Mouse (Mus musculus) liver, adult 2 months (tissue): Measurements from ENCODE around the gene Htr6. TPM values are rescaled to one million over a fixed set of nuclear protein-coding genes. Genes with fewer than 3 reads are reported as not detected.

Experiments
- DNase-seq: peaks from one replicate; pipeline ENCODE4 v3.0.0-alpha.2; 2011; ENCODE audit warnings: low read depth, low spot score; ENCODE audit errors: extremely low read depth
- H3K27ac ChIP-seq: fragments of 200-500 bp; replicated peaks from 2 replicates; pipeline ENCODE4 v1.5.1; 2012; ENCODE audit warnings: low read depth, mild to moderate bottlenecking, control low read depth, inconsistent platforms, low read length; ENCODE audit not compliant: insufficient read depth
- H3K27me3 ChIP-seq: fragments of 200-500 bp; 2 replicates; pipeline ENCODE4 v1.6.1; 2012; ENCODE audit warnings: mild to moderate bottlenecking, moderate library complexity, low read length, inconsistent platforms; ENCODE audit not compliant: control insufficient read depth, insufficient read depth
- H3K36me3 ChIP-seq: fragments of 200-500 bp; 2 replicates; pipeline ENCODE4 v1.6.1; 2012; ENCODE audit warnings: low read length, inconsistent platforms; ENCODE audit not compliant: control insufficient read depth, insufficient read depth
- H3K4me1 ChIP-seq: fragments of 200-500 bp; 2 replicates; pipeline ENCODE4 v1.6.1; 2011; ENCODE audit warnings: low read length; ENCODE audit not compliant: control insufficient read depth, insufficient read depth
- H3K4me3 ChIP-seq: fragments of 200-500 bp; 2 replicates; pipeline ENCODE4 v1.5.1; 2011; ENCODE audit warnings: low read depth, mild to moderate bottlenecking, control low read depth, low read length, moderate library complexity; ENCODE audit not compliant: insufficient read depth
- H3K79me2 ChIP-seq: fragments of 200-500 bp; 2 replicates; pipeline ENCODE4 v1.6.1; 2012; ENCODE audit warnings: inconsistent platforms, mild to moderate bottlenecking, low read length, moderate library complexity; ENCODE audit not compliant: control insufficient read depth, insufficient read depth
- H3K9ac ChIP-seq: fragments of 200-500 bp; 2 replicates; pipeline ENCODE4 v1.6.1; 2012; ENCODE audit warnings: low read depth, mild to moderate bottlenecking, control low read depth, inconsistent platforms, low read length
- CTCF ChIP-seq: fragments of 200-500 bp; IDR thresholded peaks from 2 replicates; pipeline ENCODE4 v1.5.1; 2011; ENCODE audit warnings: low read depth, low read length, control low read depth
- POLR2A ChIP-seq: fragments of 200-500 bp; IDR thresholded peaks from 2 replicates; pipeline ENCODE4 v1.6.1; 2011; ENCODE audit warnings: low read length, control low read depth; ENCODE audit not compliant: insufficient read depth; ENCODE audit errors: extremely low read depth
- WGBS: fragments of 180-500 bp; shearing (Covaris S2); methylation state at CpG from one replicate; pipeline ENCODE4 v1.1.7; 2018; 5-methylcytosine and 5-hydroxymethylcytosine counted together
- polyA plus RNA-seq: library from polyadenylated mRNA; depleted of rRNA; stranded (reverse); fragments of >200 nt; gene quantifications from 2 replicates; pipeline ENCODE4 v1.2.3, GENCODE M21; 2012
- total RNA-seq: library from RNA; depleted of rRNA; stranded (reverse); fragments of >200 nt; gene quantifications from 2 replicates; pipeline ENCODE4 v1.2.3, GENCODE M21; 2014

The Htr6 gene
- total and polyA plus RNA-seq, 2 experiments: not detected

DNA sequence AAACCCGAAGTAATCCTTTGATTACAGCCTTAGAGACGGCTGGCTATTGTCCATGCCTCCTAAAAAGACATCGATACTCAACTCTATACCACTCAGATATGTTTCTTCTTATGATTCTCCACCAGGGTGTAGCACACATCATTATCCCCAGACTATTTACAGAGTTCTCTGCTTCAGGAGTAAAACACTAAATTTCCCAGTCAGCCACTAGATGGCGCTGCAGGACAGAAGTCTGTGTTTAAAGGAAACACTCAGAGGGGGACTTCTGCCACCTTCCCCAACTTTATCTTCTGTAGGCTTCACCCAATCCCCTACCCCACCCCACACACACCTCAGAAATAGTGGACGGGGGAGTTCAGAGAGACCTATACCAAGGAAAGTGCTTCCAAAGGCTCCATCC, 10.7 kb upstream of the Htr6 start:
- TF ChIP-seq POLR2A (no peak), CTCF (peak; percentile 50)
- WGBS: 14% methylated on average over 5 of the region's 5 CpGs
- Histone ChIP-seq H3K4me1 (no peaks in the 10 kb centered on the region), H3K79me2 (no peaks in the 10 kb centered on the region), H3K27me3 (0 out of 2 replicates have a peak, but pooled peaks cover 3% of the 10 kb centered on the region), H3K9ac (no peak overlapping the region), H3K36me3 (no peaks in the 10 kb centered on the region), H3K27ac (no peak overlapping the region), H3K4me3 (no peak overlapping the region)
- DNase-seq: peak; percentile 54

DNA sequence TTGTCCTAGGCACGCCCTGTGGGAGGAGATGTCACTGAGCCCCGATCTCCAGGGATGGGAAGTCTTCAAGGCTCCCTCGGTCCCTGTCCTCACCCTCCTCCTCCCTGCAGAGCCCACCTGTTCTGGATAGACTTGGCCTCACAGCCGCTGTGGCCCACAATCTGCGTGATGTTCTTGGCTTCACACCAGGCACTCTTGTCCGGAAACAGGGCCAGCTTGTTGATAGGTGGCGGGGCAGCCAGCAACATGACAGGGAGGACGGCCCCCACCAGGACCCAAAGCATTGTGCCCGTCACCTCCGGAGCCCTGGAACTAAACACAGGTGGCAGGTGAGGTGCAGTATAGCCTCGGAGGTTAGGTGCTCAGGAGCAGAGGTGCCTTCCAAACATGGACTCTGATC, 10.0 kb upstream of the Htr6 start:
- 0 out of 2 replicates have a peak, but pooled peaks cover 3% of the 10 kb centered on the region for H3K27me3 ChIP-seq
- 64% methylated on average over 11 of the region's 11 CpGs for WGBS

DNA sequence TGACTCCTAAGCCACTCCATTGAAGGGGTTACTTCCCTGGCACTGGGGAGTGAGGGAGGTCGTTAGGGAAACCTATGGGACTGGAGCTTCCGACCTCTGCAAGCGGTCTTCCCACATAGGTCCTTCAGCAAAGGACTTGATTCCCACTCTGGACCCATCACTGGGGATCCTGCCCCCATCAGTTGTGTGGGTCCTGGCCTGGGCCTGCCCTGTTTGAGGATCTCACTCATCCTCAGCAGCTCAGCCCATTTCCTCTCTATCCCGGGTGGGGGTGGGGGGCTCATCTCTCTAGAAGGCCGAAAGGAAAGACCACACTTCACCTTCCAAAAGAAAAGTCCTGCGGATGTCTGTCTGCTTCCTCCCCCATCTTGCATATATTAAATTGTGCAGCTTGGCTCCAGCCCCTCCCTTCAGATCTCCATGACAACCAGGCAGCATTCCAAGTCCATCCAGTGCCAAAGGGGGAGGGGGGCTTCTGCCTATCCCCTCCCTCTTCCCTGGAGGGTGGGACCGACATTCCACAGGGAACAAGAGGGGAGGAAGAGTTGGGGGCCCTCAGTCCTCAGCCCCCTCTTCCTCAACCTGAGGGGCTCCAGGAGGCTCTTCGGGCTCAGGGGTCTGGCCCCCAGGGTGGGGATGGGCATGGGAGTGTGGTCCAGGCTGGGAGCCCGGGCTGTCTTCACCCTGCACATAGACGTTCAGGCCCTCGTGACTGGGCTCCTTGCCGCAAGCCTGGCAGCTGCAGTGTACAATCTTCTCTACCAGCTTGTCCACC, 7.6 kb upstream of the Htr6 start:
- DNase-seq: no peak
- Histone ChIP-seq H3K79me2 (no peaks in the 10 kb centered on the region), H3K4me1 (no peaks in the 10 kb centered on the region), H3K9ac (no peak overlapping the region), H3K36me3 (no peaks in the 10 kb centered on the region), H3K27me3 (0 out of 2 replicates have a peak, but pooled peaks cover 3% of the 10 kb centered on the region), H3K4me3 (no peak overlapping the region), H3K27ac (no peak overlapping the region)
- TF ChIP-seq CTCF: no peak
- TF ChIP-seq POLR2A: no peak
- WGBS: 55% methylated on average over 12 of the region's 12 CpGs

More for the DNA sequence above, 10.0 kb upstream of the Htr6 start:
- no peak overlapping the region for H3K27ac ChIP-seq
- no peaks in the 10 kb centered on the region for H3K4me1 ChIP-seq
- no peak overlapping the region for H3K9ac ChIP-seq
- no peaks in the 10 kb centered on the region for H3K36me3 ChIP-seq
- H3K79me2 ChIP-seq: no peaks in the 10 kb centered on the region
- DNase-seq: no peak
- H3K4me3 ChIP-seq: no peak overlapping the region
- TF ChIP-seq CTCF: no peak
- TF ChIP-seq POLR2A: no peak

DNA sequence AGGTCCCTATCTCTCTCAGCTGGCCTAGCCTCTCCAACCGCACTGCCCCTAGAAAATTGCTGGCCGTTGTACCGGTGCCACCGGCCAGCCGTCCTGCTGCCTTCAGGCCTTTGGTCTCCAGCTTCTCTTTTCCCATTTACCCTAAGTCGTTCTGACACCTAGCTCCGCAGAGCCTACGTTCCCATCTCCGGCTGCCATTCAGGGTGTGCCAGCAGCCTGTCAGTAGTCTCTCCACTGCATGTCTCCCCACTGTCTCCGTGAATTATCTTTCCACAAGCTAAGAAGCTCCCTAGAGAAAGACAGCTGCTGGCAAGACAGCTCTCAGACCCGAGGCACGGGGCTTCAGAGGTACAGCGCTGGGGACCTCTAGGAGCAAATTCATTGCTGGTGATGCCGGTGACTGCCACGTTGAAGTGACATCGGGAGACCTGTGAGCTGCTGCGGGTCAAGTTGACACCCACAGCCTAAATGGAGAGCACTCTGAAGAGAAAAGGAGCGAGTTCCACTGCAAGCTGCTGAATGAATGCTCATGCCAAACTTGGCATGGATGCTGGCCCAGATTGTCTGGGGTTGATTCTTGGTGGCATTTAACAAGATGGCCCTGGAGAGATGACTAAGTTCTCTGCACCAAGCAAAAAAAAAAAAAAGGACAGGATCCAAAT, 6.0 kb upstream of the Htr6 start:
- Histone ChIP-seq H3K36me3 (no peaks in the 10 kb centered on the region), H3K27me3 (0 out of 2 replicates have a peak, but pooled peaks cover 3% of the 10 kb centered on the region), H3K4me1 (no peaks in the 10 kb centered on the region), H3K27ac (no peak overlapping the region), H3K4me3 (no peak overlapping the region), H3K79me2 (no peaks in the 10 kb centered on the region), H3K9ac (no peak overlapping the region)
- WGBS: 83% methylated on average over 18 of the region's 18 CpGs
- TF ChIP-seq POLR2A (no peak), CTCF (no peak)
- DNase-seq: no peak

DNA sequence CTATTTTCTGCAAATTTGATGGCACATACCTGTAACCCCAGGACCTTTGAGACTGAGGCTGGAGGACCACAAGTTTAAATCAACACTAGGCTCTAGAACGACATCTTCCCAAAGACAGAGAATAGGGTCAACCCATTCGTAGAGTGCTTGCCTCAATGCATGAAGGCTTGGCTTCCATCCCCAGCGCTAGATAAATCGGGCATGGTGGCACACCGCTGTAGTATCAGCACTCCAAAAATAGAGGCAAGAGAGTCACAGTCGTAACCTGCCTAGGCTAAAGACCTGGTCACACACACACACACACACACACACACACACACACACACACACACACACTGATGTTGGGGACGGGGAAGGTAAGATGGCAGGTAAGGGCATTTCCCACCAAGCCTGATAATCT, 4.9 kb upstream of the Htr6 start:
- TF ChIP-seq POLR2A (no peak), CTCF (no peak)
- no peaks in the 10 kb centered on the region for H3K36me3 ChIP-seq
- DNase-seq: no peak
- H3K27ac ChIP-seq: no peak overlapping the region
- WGBS: 96% methylated on average over 7 of the region's 7 CpGs
- H3K27me3 ChIP-seq: peaks cover 8% of the 10 kb centered on the region; the same call in 1 of the 2 replicates
- H3K9ac ChIP-seq: no peak overlapping the region
- H3K79me2 ChIP-seq: no peaks in the 10 kb centered on the region
- no peak overlapping the region for H3K4me3 ChIP-seq
- no peaks in the 10 kb centered on the region for H3K4me1 ChIP-seq

DNA sequence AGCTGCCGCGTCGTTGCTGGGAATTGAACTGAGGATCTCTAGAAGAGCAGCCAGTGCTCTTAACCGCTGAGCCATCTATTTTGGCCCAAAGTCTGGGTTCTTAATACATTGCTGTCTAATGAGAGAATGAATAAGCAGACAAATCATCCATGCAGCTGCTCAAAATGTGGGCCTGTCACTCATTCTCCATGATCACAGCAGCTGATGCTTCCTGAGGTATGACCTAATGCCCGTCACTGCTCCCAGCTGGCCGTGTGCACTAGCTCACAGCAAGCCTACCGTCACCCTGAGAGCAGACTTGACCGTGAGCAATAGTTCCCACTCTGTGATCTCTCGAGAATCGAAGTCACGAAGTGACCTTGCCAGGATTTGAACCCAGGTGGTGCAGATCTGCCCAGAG, 4.1 kb upstream of the Htr6 start:
- Histone ChIP-seq H3K4me1 (no peaks in the 10 kb centered on the region), H3K27me3 (peaks cover 13% of the 10 kb centered on the region), H3K36me3 (no peaks in the 10 kb centered on the region), H3K4me3 (no peak overlapping the region), H3K27ac (no peak overlapping the region), H3K79me2 (no peaks in the 10 kb centered on the region), H3K9ac (no peak overlapping the region)
- TF ChIP-seq CTCF: no peak
- no peak for TF ChIP-seq POLR2A
- 87% methylated on average over 11 of the region's 11 CpGs for WGBS
- DNase-seq: no peak
